Mouse (Mus musculus): Measurements from ENCODE around the gene Agap1. TPM values are rescaled to one million over a fixed set of nuclear protein-coding genes. Genes with fewer than 3 reads are reported as not detected.
A peak's percentile ranks its signal among the peaks of the same experiment; 100 is the strongest.

Agap1 gene
- polyA plus RNA-seq, 1 experiment from 2014 or later: 28.6 TPM

DNA sequence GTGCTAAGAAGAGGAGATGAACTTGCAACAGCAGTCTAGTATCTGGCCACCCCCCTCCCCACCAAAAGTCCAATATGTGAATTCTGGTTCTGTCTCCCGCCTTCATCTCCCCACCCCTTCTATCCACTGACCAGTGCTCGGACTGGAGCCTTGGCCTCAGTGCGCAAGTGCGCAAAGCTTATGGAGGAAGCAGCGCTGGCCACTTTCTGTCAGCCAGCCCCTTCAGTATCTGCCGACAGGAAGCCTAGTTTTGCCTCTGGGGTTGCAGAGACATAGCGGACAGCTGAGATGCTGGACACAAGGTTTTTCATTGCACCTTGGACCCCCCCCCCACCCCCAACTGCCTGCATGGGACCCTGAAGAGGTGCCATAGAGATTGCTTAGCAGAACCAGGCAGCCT, 467.7 kb downstream of the Agap1 start:
- Histone ChIP-seq H3K36me3 (ENCODE audit: control insufficient read depth, insufficient read depth, low read length) (no peaks in the 10 kb centered on the region), H3K4me1 (ENCODE audit: control insufficient read depth, insufficient read depth, low read length) (peaks cover 4% of the 10 kb centered on the region; the same call in 1 of the 2 replicates), H3K9ac (ENCODE audit: low read length) (no peak overlapping the region), H3K27me3 (replicated peaks; ENCODE audit: control insufficient read depth, insufficient read depth, low read length) (peaks cover 99% of the 10 kb centered on the region), H3K9me3 (replicated peaks; ENCODE audit: control insufficient read depth, low read length) (no peaks in the 10 kb centered on the region), H3K4me3 (ENCODE audit: low read depth, low read length) (no peak overlapping the region), H3K27ac (ENCODE audit: low read depth, low read length) (no peak overlapping the region), H3K4me2 (ENCODE audit: low read length) (no peak overlapping the region)
- ATAC-seq (no peak), DNase-seq (ENCODE audit: low spot score) (no peak)
- 2% methylated on average over 7 of the region's 7 CpGs for WGBS

DNA sequence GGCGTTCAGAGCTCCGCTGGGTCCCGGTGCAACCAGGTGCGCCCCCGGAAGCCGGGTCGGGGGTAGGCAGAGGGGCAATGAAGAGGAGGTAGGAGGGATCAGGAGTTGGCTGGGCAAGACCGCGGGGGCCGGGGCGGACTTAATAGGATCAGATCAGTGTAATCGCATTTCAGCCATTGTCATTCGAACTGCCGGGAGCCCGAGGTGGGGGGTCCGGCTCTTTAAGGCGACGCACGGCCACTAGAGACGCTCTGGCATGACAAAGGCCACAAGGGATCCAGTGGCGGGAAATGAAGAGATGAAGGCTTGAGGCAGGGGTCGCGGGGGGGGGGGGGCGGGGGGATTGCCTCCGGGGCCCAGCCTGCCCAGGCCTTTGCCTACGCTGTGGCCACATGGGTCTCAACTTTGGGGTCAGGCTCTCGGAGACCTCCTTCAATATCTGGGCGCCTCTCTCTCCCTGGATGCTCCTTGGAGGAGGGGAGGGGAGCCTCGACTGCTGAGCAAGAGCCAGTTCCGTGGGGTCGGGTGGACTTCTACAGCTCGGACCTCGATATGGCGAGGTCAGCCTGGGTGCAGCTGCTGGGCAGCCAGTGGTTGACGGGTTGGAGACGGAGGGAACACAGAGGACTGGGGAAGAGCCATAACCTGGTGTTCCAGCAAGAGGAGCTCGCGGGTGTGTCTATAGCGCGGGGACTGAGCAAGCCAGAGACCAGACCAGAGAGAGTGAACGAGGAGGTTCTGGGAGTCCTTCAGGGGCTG, 468.5 kb downstream of the Agap1 start:
- Histone ChIP-seq H3K36me3 (ENCODE audit: control insufficient read depth, insufficient read depth, low read length) (no peaks in the 10 kb centered on the region), H3K4me2 (ENCODE audit: low read length) (0 out of 2 replicates have a peak overlapping the region, but pooled peaks have one; percentile 23), H3K4me3 (ENCODE audit: low read depth, low read length) (no peak overlapping the region), H3K9me3 (replicated peaks; ENCODE audit: control insufficient read depth, low read length) (no peaks in the 10 kb centered on the region), H3K27ac (ENCODE audit: low read depth, low read length) (no peak overlapping the region), H3K27me3 (replicated peaks; ENCODE audit: control insufficient read depth, insufficient read depth, low read length) (peaks cover 99% of the 10 kb centered on the region), H3K9ac (ENCODE audit: low read length) (no peak overlapping the region), H3K4me1 (ENCODE audit: control insufficient read depth, insufficient read depth, low read length) (peaks cover 4% of the 10 kb centered on the region; the same call in 1 of the 2 replicates)
- ATAC-seq (no peak), DNase-seq (ENCODE audit: low spot score) (no peak)
- WGBS: under 1% methylated on average over 39 of the region's 41 CpGs

DNA sequence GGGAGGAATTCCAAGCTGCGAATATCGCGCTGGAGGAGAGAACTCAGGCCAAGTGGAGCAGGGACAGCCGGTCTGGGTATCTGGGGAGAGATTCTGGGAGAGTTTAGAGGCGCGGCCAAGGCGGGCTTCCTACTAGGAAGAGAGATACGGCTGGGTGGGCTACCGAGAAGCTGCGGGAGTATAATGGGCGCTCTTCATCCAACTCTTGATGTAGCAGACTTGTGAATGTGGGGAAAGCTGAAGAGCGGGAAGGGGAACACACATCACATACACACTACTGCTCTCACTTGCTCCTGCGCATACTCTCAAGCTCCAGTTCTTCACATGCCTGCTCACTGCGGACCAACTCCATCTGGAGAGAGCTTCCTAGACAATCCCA, 469.0 kb downstream of the Agap1 start:
- no peaks in the 10 kb centered on the region for H3K36me3 ChIP-seq (ENCODE audit: control insufficient read depth, insufficient read depth, low read length)
- H3K4me1 ChIP-seq (ENCODE audit: control insufficient read depth, insufficient read depth, low read length): peaks cover 4% of the 10 kb centered on the region; the same call in 1 of the 2 replicates
- 3% methylated on average over 14 of the region's 14 CpGs for WGBS
- H3K9ac ChIP-seq (ENCODE audit: low read length): no peak overlapping the region
- peaks cover 99% of the 10 kb centered on the region for H3K27me3 ChIP-seq (replicated peaks; ENCODE audit: control insufficient read depth, insufficient read depth, low read length)
- H3K27ac ChIP-seq (ENCODE audit: low read depth, low read length): no peak overlapping the region
- no peak overlapping the region for H3K4me3 ChIP-seq (ENCODE audit: low read depth, low read length)
- no peak overlapping the region for H3K4me2 ChIP-seq (ENCODE audit: low read length)
- DNase-seq (ENCODE audit: low spot score): no peak
- no peak for ATAC-seq
- H3K9me3 ChIP-seq (replicated peaks; ENCODE audit: control insufficient read depth, low read length): no peaks in the 10 kb centered on the region

DNA sequence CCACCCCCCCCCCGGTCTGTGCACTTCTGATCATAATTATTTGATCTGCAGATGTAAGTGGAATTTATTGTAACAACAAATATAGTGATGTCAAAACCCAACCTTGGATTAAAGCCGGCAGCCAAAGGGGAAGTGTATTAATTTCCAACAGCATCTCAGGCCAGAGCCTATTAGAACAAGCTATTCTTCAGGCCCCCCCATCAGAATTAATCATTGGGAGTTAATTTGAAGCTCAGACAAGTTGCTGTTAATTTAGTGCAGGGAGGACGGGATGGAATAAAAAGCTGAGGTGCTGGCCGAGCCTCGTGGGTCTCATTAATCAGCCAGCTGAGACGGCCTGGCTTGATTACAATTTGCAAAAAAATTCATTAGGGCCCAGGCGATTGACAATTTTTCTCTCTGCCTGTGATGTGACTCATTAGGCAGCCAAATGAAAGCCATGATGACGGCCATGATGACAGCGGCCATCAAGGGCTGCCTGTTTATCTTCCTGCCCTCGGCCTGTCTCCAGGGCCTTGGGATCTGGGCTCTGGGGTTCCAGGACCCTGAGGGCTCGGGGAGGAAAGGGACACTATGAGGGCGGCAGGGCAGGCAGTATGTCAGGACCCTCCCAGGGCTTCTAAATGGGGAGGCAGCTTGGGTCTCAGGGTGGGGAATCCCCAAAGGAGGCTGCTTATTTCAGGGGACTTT, 471.0 kb downstream of the Agap1 start:
- 4% methylated on average over 12 of the region's 12 CpGs for WGBS
- DNase-seq (ENCODE audit: low spot score): peak; percentile 71
- Histone ChIP-seq H3K4me1 (ENCODE audit: control insufficient read depth, insufficient read depth, low read length) (peaks cover 9% of the 10 kb centered on the region), H3K4me2 (ENCODE audit: low read length) (peak overlapping the region; percentile 28), H3K9ac (ENCODE audit: low read length) (no peak overlapping the region), H3K9me3 (replicated peaks; ENCODE audit: control insufficient read depth, low read length) (no peaks in the 10 kb centered on the region), H3K27ac (ENCODE audit: low read depth, low read length) (no peak overlapping the region), H3K36me3 (ENCODE audit: control insufficient read depth, insufficient read depth, low read length) (no peaks in the 10 kb centered on the region), H3K4me3 (ENCODE audit: low read depth, low read length) (peak overlapping the region; percentile 5; the same call in 1 of the 2 replicates), H3K27me3 (replicated peaks; ENCODE audit: control insufficient read depth, insufficient read depth, low read length) (peaks cover 98% of the 10 kb centered on the region)
- ATAC-seq: no peak; the same call in 1 of the 2 replicates

- Histone ChIP-seq H3K4me2 (ENCODE audit: low read length) (peak overlapping the region; percentile 28), H3K27me3 (replicated peaks; ENCODE audit: control insufficient read depth, insufficient read depth, low read length) (peaks cover 98% of the 10 kb centered on the region), H3K9me3 (replicated peaks; ENCODE audit: control insufficient read depth, low read length) (no peaks in the 10 kb centered on the region), H3K9ac (ENCODE audit: low read length) (no peak overlapping the region), H3K4me3 (ENCODE audit: low read depth, low read length) (peak overlapping the region; percentile 5), H3K36me3 (ENCODE audit: control insufficient read depth, insufficient read depth, low read length) (no peaks in the 10 kb centered on the region), H3K4me1 (ENCODE audit: control insufficient read depth, insufficient read depth, low read length) (peaks cover 13% of the 10 kb centered on the region), H3K27ac (ENCODE audit: low read depth, low read length) (no peak overlapping the region)
- DNase-seq (ENCODE audit: low spot score): peak; percentile 10
- no peak for ATAC-seq
- 2% methylated on average over 9 of the region's 9 CpGs for WGBS
These were observed 472.0 kb downstream of the Agap1 start for GRCm38 (mm10) chr1:89926583-89927060.

DNA sequence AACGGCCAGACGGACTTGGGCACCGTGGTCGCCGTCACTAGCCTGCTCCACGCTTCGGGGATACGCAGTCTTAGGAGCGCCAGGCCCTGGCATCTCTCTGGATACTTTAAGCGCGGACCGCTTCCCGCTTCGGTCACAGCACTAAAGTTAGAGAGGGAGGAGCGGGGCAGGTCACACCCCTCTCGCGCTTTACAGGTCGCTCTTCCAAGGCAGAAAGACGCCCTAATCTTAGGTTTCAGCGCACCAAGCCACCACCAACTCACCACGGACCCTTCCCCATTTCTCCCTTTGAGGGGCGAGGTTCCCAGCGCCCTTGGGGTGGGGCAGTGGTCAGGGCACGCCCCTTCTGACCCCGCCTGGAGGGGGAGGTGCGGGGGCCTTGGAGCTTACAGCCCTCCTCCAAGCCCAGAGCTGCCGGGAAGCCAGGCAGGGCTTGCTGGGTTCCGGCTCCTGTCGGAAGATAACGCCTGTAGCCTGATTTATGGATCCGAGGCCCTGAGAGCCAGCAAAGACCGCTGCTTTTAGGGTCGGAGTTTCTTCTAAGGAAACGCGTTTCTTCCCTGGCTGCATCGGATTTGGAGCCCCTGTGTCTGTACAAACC, 472.6 kb downstream of the Agap1 start:
- peaks cover 13% of the 10 kb centered on the region for H3K4me1 ChIP-seq (ENCODE audit: control insufficient read depth, insufficient read depth, low read length)
- peaks cover 98% of the 10 kb centered on the region for H3K27me3 ChIP-seq (replicated peaks; ENCODE audit: control insufficient read depth, insufficient read depth, low read length)
- ATAC-seq (no peak), DNase-seq (ENCODE audit: low spot score) (peak; percentile 14)
- no peaks in the 10 kb centered on the region for H3K9me3 ChIP-seq (replicated peaks; ENCODE audit: control insufficient read depth, low read length)
- H3K4me3 ChIP-seq (ENCODE audit: low read depth, low read length): peak overlapping the region; percentile 5
- H3K4me2 ChIP-seq (ENCODE audit: low read length): peak overlapping the region; percentile 28
- H3K36me3 ChIP-seq (ENCODE audit: control insufficient read depth, insufficient read depth, low read length): no peaks in the 10 kb centered on the region
- no peak overlapping the region; the same call in 1 of the 2 replicates for H3K9ac ChIP-seq (ENCODE audit: low read length)
- 1% methylated on average over 36 of the region's 36 CpGs for WGBS
- no peak overlapping the region for H3K27ac ChIP-seq (ENCODE audit: low read depth, low read length)

GRCm38 (mm10) chr1:89928676-89929075, 474.1 kb downstream of the Agap1 start:
- Histone ChIP-seq H3K36me3 (ENCODE audit: control insufficient read depth, insufficient read depth, low read length) (no peaks in the 10 kb centered on the region), H3K4me3 (ENCODE audit: low read depth, low read length) (peak overlapping the region; percentile 35), H3K4me2 (ENCODE audit: low read length) (peak overlapping the region; percentile 20; the same call in 1 of the 2 replicates), H3K27me3 (replicated peaks; ENCODE audit: control insufficient read depth, insufficient read depth, low read length) (peaks cover 97% of the 10 kb centered on the region), H3K4me1 (ENCODE audit: control insufficient read depth, insufficient read depth, low read length) (peaks cover 13% of the 10 kb centered on the region), H3K9me3 (replicated peaks; ENCODE audit: control insufficient read depth, low read length) (no peaks in the 10 kb centered on the region), H3K9ac (ENCODE audit: low read length) (peak overlapping the region; percentile 38; the same call in 1 of the 2 replicates), H3K27ac (ENCODE audit: low read depth, low read length) (no peak overlapping the region)
- no peak for DNase-seq (ENCODE audit: low spot score)
- no peak for ATAC-seq
- 2% methylated on average over 25 of the region's 25 CpGs for WGBS

DNA sequence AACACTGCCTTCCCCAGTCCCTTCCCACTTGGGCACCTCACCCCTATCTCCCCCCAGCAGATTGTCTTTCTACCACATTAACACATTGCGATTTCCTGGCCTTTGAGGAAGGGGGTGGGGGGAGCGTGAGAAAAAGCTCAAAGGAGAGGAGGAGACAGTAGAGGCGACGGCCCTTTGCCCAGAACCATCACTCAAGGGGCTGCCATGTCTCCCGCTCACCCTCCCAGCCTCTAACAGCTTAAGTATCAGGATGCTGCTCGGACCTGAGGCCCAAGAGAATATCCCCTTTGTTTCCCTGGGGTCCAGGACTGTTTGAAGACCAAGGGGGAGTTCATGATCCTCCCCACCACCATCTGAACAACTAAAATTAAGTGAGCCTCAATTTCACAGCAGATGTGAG, 474.6 kb downstream of the Agap1 start:
- peak overlapping the region; percentile 35 for H3K4me3 ChIP-seq (ENCODE audit: low read depth, low read length)
- H3K4me1 ChIP-seq (ENCODE audit: control insufficient read depth, insufficient read depth, low read length): peaks cover 13% of the 10 kb centered on the region
- peaks cover 97% of the 10 kb centered on the region for H3K27me3 ChIP-seq (replicated peaks; ENCODE audit: control insufficient read depth, insufficient read depth, low read length)
- no peak for DNase-seq (ENCODE audit: low spot score)
- 0 out of 2 replicates have a peak overlapping the region, but pooled peaks have one; percentile 20 for H3K4me2 ChIP-seq (ENCODE audit: low read length)
- no peak for ATAC-seq
- no peaks in the 10 kb centered on the region for H3K9me3 ChIP-seq (replicated peaks; ENCODE audit: control insufficient read depth, low read length)
- H3K27ac ChIP-seq (ENCODE audit: low read depth, low read length): no peak overlapping the region
- H3K36me3 ChIP-seq (ENCODE audit: control insufficient read depth, insufficient read depth, low read length): no peaks in the 10 kb centered on the region
- WGBS: 2% methylated on average over 6 of the region's 6 CpGs
- H3K9ac ChIP-seq (ENCODE audit: low read length): 0 out of 2 replicates have a peak overlapping the region, but pooled peaks have one; percentile 1

All from forebrain, embryonic 14.5 days (tissue).